19 mouse cellular contexts compared by ENCODE assay signal in genomic region chr9:95157948-95158347, GRCm38 (mm10).
A peak's percentile ranks its signal among the peaks of the same experiment; 100 is the strongest.
DNase-seq lines count a peak whose midpoint lies in the region; ATAC-seq and TF ChIP-seq lines count a peak whose summit lies in the region.
"Had no signal": no experiment of that assay in that cellular context is flagged by ENCODE, and none has a peak within 500 bp of the region (broad histone marks: within the 10 kb centered on the region; RNA-seq: fewer than 3 reads in every experiment).

No protein-coding gene starts in this region.

- H3K36me3 ChIP-seq in hindbrain, postnatal 0 days (ENCODE audit: insufficient read depth, low read length): no peaks in the 10 kb centered on the region
- no peaks in the 10 kb centered on the region for H3K36me3 ChIP-seq in hindbrain, embryonic 11.5 days (ENCODE audit: control insufficient read depth, insufficient read depth, low read length)
- no peaks in the 10 kb centered on the region for H3K36me3 ChIP-seq in lung, postnatal 0 days (ENCODE audit: insufficient read depth, low read length)
- H3K36me3 ChIP-seq: embryonic facial prominence, embryonic 13.5 days; embryonic facial prominence, embryonic 15.5 days; forebrain, embryonic 10.5 days; forebrain, embryonic 12.5 days had no signal

- H3K27me3 ChIP-seq in hindbrain, postnatal 0 days (ENCODE audit: insufficient read depth, low read length): no peaks in the 10 kb centered on the region
- H3K27me3 ChIP-seq in hindbrain, embryonic 11.5 days (ENCODE audit: control insufficient read depth, insufficient read depth, low read length): no peaks in the 10 kb centered on the region
- no peaks in the 10 kb centered on the region for H3K27me3 ChIP-seq in lung, postnatal 0 days (replicated peaks; ENCODE audit: insufficient read depth, low read length)
- H3K27me3 ChIP-seq: embryonic facial prominence, embryonic 13.5 days; embryonic facial prominence, embryonic 15.5 days; forebrain, embryonic 12.5 days had no signal

- H3K4me2 ChIP-seq in hindbrain, postnatal 0 days (ENCODE audit: low read depth, low read length): no peak overlapping the region
- H3K4me2 ChIP-seq in hindbrain, embryonic 11.5 days (replicated peaks; ENCODE audit: low read depth, low read length): no peak overlapping the region
- no peak overlapping the region for H3K4me2 ChIP-seq in lung, postnatal 0 days (replicated peaks; ENCODE audit: low read depth, low read length)
- H3K4me2 ChIP-seq: embryonic facial prominence, embryonic 13.5 days; embryonic facial prominence, embryonic 15.5 days; forebrain, embryonic 12.5 days had no signal

- peak; percentile 45 for DNase-seq in hindbrain, postnatal 0 days (ENCODE audit: low spot score)
- no peak for DNase-seq in hindbrain, embryonic 11.5 days (ENCODE audit: low spot score)
- DNase-seq in lung, postnatal 0 days (ENCODE audit: low spot score): peak; percentile 26
- DNase-seq in lung, postnatal 10 days: no peak
- DNase-seq: adrenal gland, adult 2 months; adrenal gland, postnatal 10 days; adrenal gland, postnatal 25 days; cerebellum, adult 11 months; cerebellum, adult 2 months; cerebellum, adult 9-10 months; cerebellum, postnatal 36 days; embryo, embryonic 11 days had no signal

- no peak for TF ChIP-seq EP300 in lung, postnatal 0 days (IDR thresholded peaks at IDR 0.05)

- no peak overlapping the region for H3K9ac ChIP-seq in hindbrain, postnatal 0 days (replicated peaks; ENCODE audit: low read length)
- H3K9ac ChIP-seq in hindbrain, embryonic 11.5 days (ENCODE audit: low read depth, low read length): no peak overlapping the region
- H3K9ac ChIP-seq in lung, postnatal 0 days (replicated peaks; ENCODE audit: low read depth): no peak overlapping the region
- H3K9ac ChIP-seq: embryonic facial prominence, embryonic 13.5 days; embryonic facial prominence, embryonic 15.5 days; forebrain, embryonic 12.5 days had no signal

- ATAC-seq in hindbrain, postnatal 0 days: peak; percentile 44; the same call in 1 of the 2 replicates
- ATAC-seq in hindbrain, embryonic 11.5 days (ENCODE audit: low FRiP score): no peak
- peak; percentile 32; the same call in 1 of the 2 replicates for ATAC-seq in lung, postnatal 0 days
- ATAC-seq: forebrain, embryonic 14.5 days; forebrain, embryonic 16.5 days had no signal

- no peaks in the 10 kb centered on the region for H3K9me3 ChIP-seq in hindbrain, postnatal 0 days (ENCODE audit: low read length)
- no peaks in the 10 kb centered on the region for H3K9me3 ChIP-seq in hindbrain, embryonic 11.5 days (ENCODE audit: control insufficient read depth, low read length)
- no peaks in the 10 kb centered on the region for H3K9me3 ChIP-seq in lung, postnatal 0 days (ENCODE audit: low read length)
- H3K9me3 ChIP-seq: embryonic facial prominence, embryonic 13.5 days; embryonic facial prominence, embryonic 15.5 days; forebrain, embryonic 10.5 days; forebrain, embryonic 12.5 days had no signal

- H3K4me3 ChIP-seq in hindbrain, postnatal 0 days (ENCODE audit: low read length): no peak overlapping the region
- no peak overlapping the region for H3K4me3 ChIP-seq in hindbrain, embryonic 11.5 days (ENCODE audit: low read depth, low read length)
- H3K4me3 ChIP-seq in lung, postnatal 0 days (ENCODE audit: low read depth, low read length): no peak overlapping the region
- H3K4me3 ChIP-seq: embryonic facial prominence, embryonic 13.5 days; embryonic facial prominence, embryonic 15.5 days; erythroblast, embryonic 14.5 days; forebrain, embryonic 10.5 days; forebrain, embryonic 12.5 days had no signal

- peaks cover 4% of the 10 kb centered on the region for H3K4me1 ChIP-seq in hindbrain, postnatal 0 days (ENCODE audit: insufficient read depth, low read length)
- no peaks in the 10 kb centered on the region for H3K4me1 ChIP-seq in hindbrain, embryonic 11.5 days (replicated peaks; ENCODE audit: control insufficient read depth, insufficient read depth, low read length)
- H3K4me1 ChIP-seq in lung, postnatal 0 days (ENCODE audit: insufficient read depth, low read depth, low read length): peaks cover 6% of the 10 kb centered on the region; the same call in 1 of the 2 replicates
- H3K4me1 ChIP-seq: embryonic facial prominence, embryonic 15.5 days had no signal

- 55% methylated on average over 4 of the region's 4 CpGs for WGBS in hindbrain, postnatal 0 days
- 77% methylated on average over 4 of the region's 4 CpGs for WGBS in hindbrain, embryonic 11.5 days
- WGBS in lung, postnatal 0 days: 23% methylated on average over 4 of the region's 4 CpGs

- TF ChIP-seq CTCF in hindbrain, postnatal 0 days (IDR thresholded peaks at IDR 0.05; ENCODE audit: low read depth): no peak
- no peak for TF ChIP-seq CTCF in lung, postnatal 0 days (IDR thresholded peaks at IDR 0.05)

- no peak overlapping the region for H3K27ac ChIP-seq in hindbrain, postnatal 0 days
- H3K27ac ChIP-seq in hindbrain, embryonic 11.5 days (ENCODE audit: low read depth, low read length): no peak overlapping the region
- no peak overlapping the region for H3K27ac ChIP-seq in lung, postnatal 0 days (ENCODE audit: low read length)
- H3K27ac ChIP-seq: embryonic facial prominence, embryonic 13.5 days; embryonic facial prominence, embryonic 15.5 days; forebrain, embryonic 10.5 days; forebrain, embryonic 12.5 days had no signal

Comparison
In these comparisons a context has a peak if more than half of its experiments do, and no peak if none do; other contexts are left out.
1. DNase-seq: peak in hindbrain, postnatal 0 days (single experiment) and lung, postnatal 0 days (single experiment); none in hindbrain, embryonic 11.5 days (single experiment) and lung, postnatal 10 days (single experiment).